Mouse (Mus musculus) MEL (cell line): Measurements from ENCODE around the gene Inpp5k. TPM values are rescaled to one million over a fixed set of nuclear protein-coding genes. Genes with fewer than 3 reads are reported as not detected.
A peak's percentile ranks its signal among the peaks of the same experiment; 100 is the strongest.

Source experiments
- DNase-seq: peaks from one replicate; pipeline ENCODE4 v3.0.0; 2011; ENCODE audit warnings: low read depth, low spot score
- H3K27ac ChIP-seq: 2 replicates; pipeline ENCODE4 v1.5.1; 2012; ENCODE audit warnings: low read depth, mild to moderate bottlenecking, control low read depth, low read length, moderate library complexity; ENCODE audit not compliant: control insufficient read depth
- H3K27me3 ChIP-seq, 2 experiments: fragments of 150-350 bp in 1 of 2; sonication (generic) in 1 of 2; 2 replicates each; pipeline ENCODE4 v1.6.1; 2012; ENCODE audit warnings: low read length in 2 of 2, mild to moderate bottlenecking in 2 of 2, improper control_type of control experiment in 1 of 2, moderate library complexity in 1 of 2; ENCODE audit not compliant: insufficient read depth in 2 of 2, control insufficient read depth in 1 of 2
- H3K36me3 ChIP-seq, 2 experiments: 2 replicates each; pipeline ENCODE4 v1.6.1; 2012 to 2014; ENCODE audit warnings: low read length in 2 of 2, improper control_type of control experiment in 1 of 2, inconsistent platforms in 1 of 2, mild to moderate bottlenecking in 1 of 2; ENCODE audit not compliant: insufficient read depth in 2 of 2, control insufficient read depth in 1 of 2
- H3K4me1 ChIP-seq, 2 experiments: fragments of 150-350 bp in 1 of 2; sonication (generic) in 1 of 2; 2 replicates each; pipeline ENCODE4 v1.6.1; 2012; ENCODE audit warnings: low read length in 2 of 2, improper control_type of control experiment in 1 of 2, mild to moderate bottlenecking in 1 of 2; ENCODE audit not compliant: insufficient read depth in 2 of 2, control insufficient read depth in 1 of 2
- H3K4me3 ChIP-seq, 2 experiments: fragments of 150-350 bp in 1 of 2; sonication (generic) in 1 of 2; 2 replicates each; pipeline ENCODE4 v1.5.1; 2012; ENCODE audit warnings: low read depth in 2 of 2, low read length in 2 of 2, mild to moderate bottlenecking in 2 of 2, moderate library complexity in 2 of 2, control low read depth in 1 of 2, improper control_type of control experiment in 1 of 2; ENCODE audit not compliant: control insufficient read depth in 1 of 2, insufficient read depth in 1 of 2
- H3K79me2 ChIP-seq: 2 replicates; pipeline ENCODE4 v1.6.1; 2012; ENCODE audit warnings: mild to moderate bottlenecking, low read length, moderate library complexity; ENCODE audit not compliant: control insufficient read depth, poor library complexity, insufficient read depth
- H3K9ac ChIP-seq: 2 replicates; pipeline ENCODE4 v1.6.1; 2012; ENCODE audit warnings: low read depth, mild to moderate bottlenecking, control low read depth, low read length, moderate library complexity; ENCODE audit not compliant: control insufficient read depth, poor library complexity, severe bottlenecking
- H3K9me3 ChIP-seq: fragments of 150-350 bp; sonication (generic); replicated peaks from 2 replicates; pipeline ENCODE4 v1.6.1; 2012; ENCODE audit warnings: mild to moderate bottlenecking, low read length, improper control_type of control experiment, moderate library complexity; ENCODE audit not compliant: insufficient read depth
- BHLHE40 ChIP-seq: IDR thresholded peaks from 2 replicates; pipeline ENCODE4 v1.6.1; 2012; ENCODE audit warnings: low read depth, mild to moderate bottlenecking, inconsistent platforms, low read length, improper control_type of control experiment, borderline replicate concordance
- CHD2 ChIP-seq: IDR thresholded peaks from 2 replicates; pipeline ENCODE4 v1.6.1; 2011; ENCODE audit warnings: low read length, improper control_type of control experiment
- CTCF ChIP-seq, 3 experiments: IDR thresholded peaks in 2 of 3; conservative IDR thresholded peaks in 1 of 3; 2 replicates each; pipeline ENCODE4 v1.5.1; 2011 to 2012; ENCODE audit warnings: low read length in 3 of 3, low read depth in 2 of 3, mild to moderate bottlenecking in 2 of 3, improper control_type of control experiment in 1 of 3, inconsistent platforms in 1 of 3, mixed read lengths in 1 of 3, moderate library complexity in 1 of 3; ENCODE audit not compliant: control insufficient read depth in 1 of 3, insufficient read depth in 1 of 3, poor library complexity in 1 of 3, severe bottlenecking in 1 of 3
- E2F4 ChIP-seq: IDR thresholded peaks from 2 replicates; pipeline ENCODE4 v1.6.1; 2011; ENCODE audit warnings: low read depth, low read length, improper control_type of control experiment, borderline replicate concordance
- EP300 ChIP-seq, 2 experiments: IDR thresholded peaks; 2 replicates each; pipeline ENCODE4 v1.6.1; 2011; ENCODE audit warnings: improper control_type of control experiment in 2 of 2, low read length in 2 of 2, low read depth in 1 of 2, mild to moderate bottlenecking in 1 of 2
- GABPA ChIP-seq: IDR thresholded peaks from 2 replicates; pipeline ENCODE4 v1.6.1; 2012; ENCODE audit warnings: low read depth, mild to moderate bottlenecking, inconsistent platforms, low read length, improper control_type of control experiment, moderate library complexity
- HCFC1 ChIP-seq: IDR thresholded peaks from 2 replicates; pipeline ENCODE4 v1.6.1; 2012; ENCODE audit warnings: low read depth, mild to moderate bottlenecking, inconsistent platforms, low read length, improper control_type of control experiment, moderate library complexity
- KAT2A ChIP-seq: conservative IDR thresholded peaks from 2 replicates; pipeline ENCODE4 v1.6.1; 2012; ENCODE audit warnings: low read depth, low read length, improper control_type of control experiment, inconsistent platforms
- MAFK ChIP-seq: IDR thresholded peaks from 2 replicates; pipeline ENCODE4 v1.6.1; 2011; ENCODE audit warnings: low read depth, mild to moderate bottlenecking, low read length, improper control_type of control experiment, borderline replicate concordance
- MEF2A ChIP-seq: IDR thresholded peaks from 2 replicates; pipeline ENCODE4 v1.6.1; 2014; ENCODE audit warnings: low read depth, mild to moderate bottlenecking, inconsistent platforms, low read length, improper control_type of control experiment; ENCODE audit not compliant: poor library complexity, insufficient replicate concordance, severe bottlenecking; ENCODE audit errors: extremely low read depth
- MXI1 ChIP-seq: IDR thresholded peaks from 2 replicates; pipeline ENCODE4 v1.6.1; 2011; ENCODE audit warnings: mild to moderate bottlenecking, low read depth, low read length, improper control_type of control experiment
- MYB ChIP-seq: IDR thresholded peaks from 2 replicates; pipeline ENCODE4 v1.6.1; 2011; ENCODE audit warnings: mild to moderate bottlenecking, low read depth, low read length, improper control_type of control experiment
- NRF1 ChIP-seq: IDR thresholded peaks from 2 replicates; pipeline ENCODE4 v1.6.1; 2014; ENCODE audit warnings: low read depth, mild to moderate bottlenecking, inconsistent platforms, low read length, improper control_type of control experiment, moderate library complexity; ENCODE audit not compliant: poor library complexity, insufficient read depth, severe bottlenecking
- POLR2A ChIP-seq, 2 experiments: IDR thresholded peaks; 2 replicates each; pipeline ENCODE4 v1.6.1; 2011 to 2012; ENCODE audit warnings: low read length in 2 of 2, mild to moderate bottlenecking in 2 of 2, control low read depth in 1 of 2, improper control_type of control experiment in 1 of 2, low read depth in 1 of 2, moderate library complexity in 1 of 2; ENCODE audit not compliant: control insufficient read depth in 1 of 2, insufficient read depth in 1 of 2, poor library complexity in 1 of 2
- RCOR1 ChIP-seq: IDR thresholded peaks from 2 replicates; pipeline ENCODE4 v1.6.1; 2012; ENCODE audit warnings: low read depth, mild to moderate bottlenecking, inconsistent platforms, low read length, improper control_type of control experiment
- SIN3A ChIP-seq: IDR thresholded peaks from 2 replicates; pipeline ENCODE4 v1.6.1; 2012; ENCODE audit warnings: low read length, improper control_type of control experiment, inconsistent platforms
- TCF12 ChIP-seq: IDR thresholded peaks from 2 replicates; pipeline ENCODE4 v1.6.1; 2014; ENCODE audit warnings: low read depth, mild to moderate bottlenecking, inconsistent platforms, low read length, improper control_type of control experiment, moderate library complexity
- UBTF ChIP-seq: IDR thresholded peaks from 2 replicates; pipeline ENCODE4 v1.6.1; 2012; ENCODE audit warnings: low read depth, mild to moderate bottlenecking, inconsistent platforms, low read length, improper control_type of control experiment, moderate library complexity, borderline replicate concordance; ENCODE audit not compliant: insufficient read depth
- USF2 ChIP-seq, 2 experiments: IDR thresholded peaks; 2 replicates each; pipeline ENCODE4 v1.6.1; 2011 to 2012; ENCODE audit warnings: improper control_type of control experiment in 2 of 2, low read length in 2 of 2, borderline replicate concordance in 1 of 2, inconsistent platforms in 1 of 2, low read depth in 1 of 2, mild to moderate bottlenecking in 1 of 2; ENCODE audit not compliant: insufficient read depth in 1 of 2
- ZC3H11A ChIP-seq: IDR thresholded peaks from 2 replicates; pipeline ENCODE4 v1.6.1; 2012; ENCODE audit warnings: low read depth, mild to moderate bottlenecking, inconsistent platforms, low read length, improper control_type of control experiment
- polyA plus RNA-seq, 2 experiments: library from polyadenylated mRNA; stranded (reverse) in 1 of 2; unstranded in 1 of 2; fragments of >175 nt in 1 of 2; fragments of >200 nt in 1 of 2; gene quantifications; 2 replicates each; pipeline versions ENCODE4 v1.2.1 to v1.2.4; 2012; ENCODE audit warnings: low replicate concordance in 2 of 2, low read depth in 1 of 2; ENCODE audit not compliant: insufficient read length in 2 of 2, insufficient read depth in 1 of 2, missing spikeins in 1 of 2
- total RNA-seq: library from RNA; depleted of rRNA; stranded (reverse); fragments of 300-350 nt; gene quantifications from 2 replicates; pipeline ENCODE4 v1.2.3, GENCODE M21; 2012

The Inpp5k gene
- total and polyA plus RNA-seq, 3 experiments, result 15.2 to 28.7 TPM; not detected in 1

GRCm38 (mm10) chr11:75588285-75588941 is 42.4 kb upstream of the Inpp5k start (continued):
- 0 out of 2 replicates have a peak, but pooled peaks have one; percentile 9 for TF ChIP-seq NRF1
- no peak for TF ChIP-seq USF2 (IDR thresholded peaks at IDR 0.05; ENCODE audit: borderline replicate concordance in 1 of 2, insufficient read depth in 1 of 2, low read depth in 1 of 2, low read length in 2 of 2)
- 0 out of 2 replicates have a peak, but pooled peaks have one; percentile 71 for TF ChIP-seq UBTF
- no peak for TF ChIP-seq GABPA
- no peak for TF ChIP-seq MEF2A
- TF ChIP-seq CHD2, result no peak
- no peak for TF ChIP-seq TCF12

GRCm38 (mm10) chr11:75592612-75593011 is 38.2 kb upstream of the Inpp5k start:
- Histone ChIP-seq H3K9ac (peak overlapping the region; percentile 32; the same call in 1 of the 2 replicates), H3K9me3 (no peaks in the 10 kb centered on the region), H3K4me3 (no peak overlapping the region), H3K79me2 (peaks cover 33% of the 10 kb centered on the region), H3K27ac (peak overlapping the region; percentile 50; the same call in 1 of the 2 replicates), H3K4me1 (peaks cover 13 to 45% of the 10 kb centered on the region in 2 experiments), H3K27me3 (no peaks in the 10 kb centered on the region), H3K36me3 (peaks cover 11 to 39% of the 10 kb centered on the region in 2 experiments)
- 0 out of 2 replicates have a peak, but pooled peaks have one; percentile 14 for TF ChIP-seq RCOR1
- TF ChIP-seq SIN3A, result peak; percentile 33; the same call in 1 of the 2 replicates
- TF ChIP-seq POLR2A (IDR thresholded peaks at IDR 0.05; ENCODE audit: control insufficient read depth in 1 of 2, insufficient read depth in 1 of 2, low read depth in 1 of 2, low read length in 2 of 2, poor library complexity in 1 of 2), result no peak; a peak in 1 of 4 replicates
- TF ChIP-seq KAT2A, result no peak
- TF ChIP-seq MXI1, result no peak
- peak in 1 of 2 experiments; percentile 49; a peak in 2 of 4 replicates for TF ChIP-seq EP300 (IDR thresholded peaks at IDR 0.05; ENCODE audit: low read depth in 1 of 2, low read length in 2 of 2)
- no peak for TF ChIP-seq MEF2A
- no peak for TF ChIP-seq BHLHE40
- TF ChIP-seq MAFK, result no peak
- peak; percentile 85 for DNase-seq

GRCm38 (mm10) chr11:75594431-75594830 is 36.4 kb upstream of the Inpp5k start:
- no peak for TF ChIP-seq USF2 (IDR thresholded peaks at IDR 0.05; ENCODE audit: borderline replicate concordance in 1 of 2, insufficient read depth in 1 of 2, low read depth in 1 of 2, low read length in 2 of 2)
- no peak for TF ChIP-seq MYB
- no peak for TF ChIP-seq HCFC1
- no peak for TF ChIP-seq ZC3H11A
- TF ChIP-seq MAFK, result no peak
- no peak for TF ChIP-seq CTCF (IDR thresholded peaks at IDR 0.05 in 2 of 3, conservative IDR thresholded peaks at IDR 0.05 in 1 of 3; ENCODE audit: control insufficient read depth in 1 of 3, insufficient read depth in 1 of 3, low read depth in 2 of 3, low read length in 3 of 3, poor library complexity in 1 of 3, severe bottlenecking in 1 of 3)
- no peak for TF ChIP-seq RCOR1
- no peak for TF ChIP-seq E2F4
- TF ChIP-seq GABPA, result no peak
- TF ChIP-seq MXI1, result no peak
- no peak overlapping the region for H3K4me3 ChIP-seq
- no peak overlapping the region for H3K9ac ChIP-seq
- no peaks in the 10 kb centered on the region for H3K27me3 ChIP-seq
- peaks cover 18% of the 10 kb centered on the region for H3K79me2 ChIP-seq
- H3K9me3 ChIP-seq, result no peaks in the 10 kb centered on the region
- H3K4me1 ChIP-seq, result peaks cover 13 to 37% of the 10 kb centered on the region in 2 experiments
- H3K27ac ChIP-seq, result no peak overlapping the region
- DNase-seq, result no peak
- H3K36me3 ChIP-seq, result peaks cover 18 to 35% of the 10 kb centered on the region in 2 experiments
